Mouse (Mus musculus): ENCODE measurements around the gene Gm3591. TPM values are rescaled to one million over a fixed set of nuclear protein-coding genes. Genes with fewer than 3 reads are reported as not detected.
"Not testable (repeated sequence)": the region's sequence is repeated elsewhere in the genome, so short reads cannot be mapped to it uniquely, and the experiment has no call there.

Gene Gm3591
- polyA plus RNA-seq (2014; fragmentation: Nextera tagmentation; extraction: Ambion mirVana), result 0.39 and 0.95 TPM in 2 replicates

DNA sequence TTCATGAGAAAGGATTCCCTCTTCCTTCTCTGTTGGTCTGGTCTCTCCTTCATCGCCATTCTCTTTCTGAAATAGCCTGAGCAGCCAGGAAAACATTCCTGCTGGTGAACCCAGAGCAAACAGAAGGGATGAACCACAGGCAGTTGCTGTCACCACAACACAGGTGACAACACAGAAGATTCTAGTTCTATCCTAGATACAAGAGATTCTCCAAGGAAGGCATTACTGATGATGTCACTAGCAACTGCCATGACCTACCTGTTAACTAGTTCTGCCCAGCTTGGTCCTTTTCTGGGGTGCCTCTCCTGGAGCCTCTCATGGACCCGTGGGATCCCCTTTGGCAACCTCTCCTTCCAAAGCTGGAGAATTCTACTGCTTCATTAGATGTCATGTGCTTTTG, at the start of gene Gm3591:
Gm3591 (minus strand) TSS at position 101 of the 400 bp plus-strand sequence.
- ATAC-seq (replicated peaks; ENCODE audit: low FRiP score, low TSS enrichment, low read depth); H3K27ac ChIP-seq (ENCODE audit: low read depth); H3K27me3 ChIP-seq (replicated peaks; ENCODE audit: control insufficient read depth, insufficient read depth, low read length); H3K9me3 ChIP-seq (ENCODE audit: control insufficient read depth, low read length); H3K9ac ChIP-seq (ENCODE audit: low read length); DNase-seq (ENCODE audit: low spot score); H3K4me1 ChIP-seq (replicated peaks; ENCODE audit: control insufficient read depth, insufficient read depth, low read length); H3K4me2 ChIP-seq (ENCODE audit: low read length); H3K36me3 ChIP-seq (ENCODE audit: control insufficient read depth, insufficient read depth, low read length); H3K4me3 ChIP-seq (ENCODE audit: low read depth, low read length): not testable (repeated sequence)
- no CpG with 5 or more reads among the region's 2 CpGs for WGBS

GRCm38 (mm10) chr14:6444511-6444910, 32.2 kb upstream of the Gm3591 start, which contains the start of gene Gm3594:
Gene Gm3594 (minus strand): TSS chr14:6444611.
- WGBS, result no CpG with 5 or more reads among the region's 4 CpGs
- H3K4me2 ChIP-seq (ENCODE audit: low read length); H3K9me3 ChIP-seq (ENCODE audit: control insufficient read depth, low read length); H3K4me1 ChIP-seq (replicated peaks; ENCODE audit: control insufficient read depth, insufficient read depth, low read length); H3K27me3 ChIP-seq (replicated peaks; ENCODE audit: control insufficient read depth, insufficient read depth, low read length); H3K27ac ChIP-seq (ENCODE audit: low read depth); DNase-seq (ENCODE audit: low spot score); ATAC-seq (replicated peaks; ENCODE audit: low FRiP score, low TSS enrichment, low read depth); H3K4me3 ChIP-seq (ENCODE audit: low read depth, low read length); H3K9ac ChIP-seq (ENCODE audit: low read length); H3K36me3 ChIP-seq (ENCODE audit: control insufficient read depth, insufficient read depth, low read length): not testable (repeated sequence)

- H3K9ac ChIP-seq (ENCODE audit: low read length); ATAC-seq (replicated peaks; ENCODE audit: low FRiP score, low TSS enrichment, low read depth); H3K27me3 ChIP-seq (replicated peaks; ENCODE audit: control insufficient read depth, insufficient read depth, low read length); H3K4me3 ChIP-seq (ENCODE audit: low read depth, low read length); H3K36me3 ChIP-seq (ENCODE audit: control insufficient read depth, insufficient read depth, low read length); H3K4me1 ChIP-seq (replicated peaks; ENCODE audit: control insufficient read depth, insufficient read depth, low read length); H3K9me3 ChIP-seq (ENCODE audit: control insufficient read depth, low read length); H3K27ac ChIP-seq (ENCODE audit: low read depth); H3K4me2 ChIP-seq (ENCODE audit: low read length); DNase-seq (ENCODE audit: low spot score): not testable (repeated sequence)
- WGBS, result 90% methylated on average over 2 of the region's 4 CpGs
Measured at GRCm38 (mm10) chr14:6440774-6441173, 28.5 kb upstream of the Gm3591 start.

DNA sequence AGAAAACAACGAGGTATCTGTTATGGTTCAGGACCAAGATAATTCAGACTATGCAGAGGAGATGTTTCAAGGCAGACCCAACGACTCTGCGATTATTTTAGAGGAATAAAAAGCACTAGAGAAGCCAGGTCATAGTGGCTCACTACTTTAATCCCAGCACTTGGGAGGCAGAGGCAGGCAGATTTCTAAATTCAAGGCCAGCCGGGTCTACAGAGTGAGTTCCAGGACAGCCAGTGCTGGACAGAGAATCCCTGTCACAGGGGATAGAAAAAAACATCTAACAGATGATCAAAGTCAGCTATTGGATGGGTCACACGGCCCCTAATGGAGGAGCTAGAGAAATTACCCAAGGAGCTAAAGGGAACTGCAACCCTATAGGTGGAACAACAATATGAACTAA, 27.9 kb upstream of the Gm3591 start:
- not testable (repeated sequence) for H3K4me3 ChIP-seq (ENCODE audit: low read depth, low read length); DNase-seq (ENCODE audit: low spot score); H3K4me1 ChIP-seq (replicated peaks; ENCODE audit: control insufficient read depth, insufficient read depth, low read length); H3K4me2 ChIP-seq (ENCODE audit: low read length); H3K27ac ChIP-seq (ENCODE audit: low read depth); ATAC-seq (replicated peaks; ENCODE audit: low FRiP score, low TSS enrichment, low read depth); H3K36me3 ChIP-seq (ENCODE audit: control insufficient read depth, insufficient read depth, low read length); H3K9ac ChIP-seq (ENCODE audit: low read length); H3K27me3 ChIP-seq (replicated peaks; ENCODE audit: control insufficient read depth, insufficient read depth, low read length); H3K9me3 ChIP-seq (ENCODE audit: control insufficient read depth, low read length)
- WGBS, result 75% methylated on average over 1 of the region's 5 CpGs

GRCm38 (mm10) chr14:6426766-6427165, 14.5 kb upstream of the Gm3591 start:
- not testable (repeated sequence) for DNase-seq (ENCODE audit: low spot score); H3K4me2 ChIP-seq (ENCODE audit: low read length)
- 15% methylated on average over 9 of the region's 42 CpGs for WGBS

DNA sequence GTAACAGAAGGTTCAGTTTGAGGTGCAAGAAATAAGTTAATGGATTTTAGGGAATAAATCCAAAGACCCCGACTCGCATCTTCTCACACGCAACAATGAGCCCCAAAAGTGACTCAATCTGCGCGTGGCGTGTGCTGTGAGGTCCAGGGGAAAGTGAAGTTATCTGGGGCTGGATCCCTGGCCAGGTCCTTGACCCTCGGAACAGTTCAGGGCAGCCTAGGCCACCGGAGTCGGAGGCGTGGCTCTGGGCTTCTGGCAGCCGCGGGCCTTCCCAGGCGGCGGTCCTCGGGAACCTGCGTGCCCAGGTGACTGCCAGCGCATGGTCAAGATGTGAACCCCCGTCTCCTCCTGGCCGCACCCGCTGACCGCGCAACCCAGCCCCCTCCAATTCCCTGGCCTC, 14.1 kb upstream of the Gm3591 start:
- not testable (repeated sequence) for ATAC-seq (replicated peaks; ENCODE audit: low FRiP score, low TSS enrichment, low read depth); H3K4me2 ChIP-seq (ENCODE audit: low read length); H3K27ac ChIP-seq (ENCODE audit: low read depth); H3K36me3 ChIP-seq (ENCODE audit: control insufficient read depth, insufficient read depth, low read length); H3K27me3 ChIP-seq (replicated peaks; ENCODE audit: control insufficient read depth, insufficient read depth, low read length); H3K4me1 ChIP-seq (replicated peaks; ENCODE audit: control insufficient read depth, insufficient read depth, low read length); H3K9me3 ChIP-seq (ENCODE audit: control insufficient read depth, low read length); H3K9ac ChIP-seq (ENCODE audit: low read length)
- WGBS, result 14% methylated on average over 18 of the region's 22 CpGs
- H3K4me3 ChIP-seq (ENCODE audit: low read depth, low read length), result 0 out of 2 replicates have a peak overlapping the region, but pooled peaks have one; percentile 15
- peak; percentile 12 for DNase-seq (ENCODE audit: low spot score)

More at GRCm38 (mm10) chr14:6426766-6427165, 14.5 kb upstream of the Gm3591 start:
- not testable (repeated sequence) for H3K4me1 ChIP-seq (replicated peaks; ENCODE audit: control insufficient read depth, insufficient read depth, low read length); H3K36me3 ChIP-seq (ENCODE audit: control insufficient read depth, insufficient read depth, low read length); H3K27me3 ChIP-seq (replicated peaks; ENCODE audit: control insufficient read depth, insufficient read depth, low read length); ATAC-seq (replicated peaks; ENCODE audit: low FRiP score, low TSS enrichment, low read depth); H3K9ac ChIP-seq (ENCODE audit: low read length); H3K27ac ChIP-seq (ENCODE audit: low read depth); H3K9me3 ChIP-seq (ENCODE audit: control insufficient read depth, low read length); H3K4me3 ChIP-seq (ENCODE audit: low read depth, low read length)

GRCm38 (mm10) chr14:6390219-6390618, 22.1 kb downstream of the Gm3591 start, which contains the start of gene Gm16440:
Gene Gm16440 (minus strand): TSS chr14:6390319.
- H3K36me3 ChIP-seq (ENCODE audit: control insufficient read depth, insufficient read depth, low read length); H3K9me3 ChIP-seq (ENCODE audit: control insufficient read depth, low read length); H3K27ac ChIP-seq (ENCODE audit: low read depth); H3K4me1 ChIP-seq (replicated peaks; ENCODE audit: control insufficient read depth, insufficient read depth, low read length); DNase-seq (ENCODE audit: low spot score); ATAC-seq (replicated peaks; ENCODE audit: low FRiP score, low TSS enrichment, low read depth); H3K4me3 ChIP-seq (ENCODE audit: low read depth, low read length); H3K27me3 ChIP-seq (replicated peaks; ENCODE audit: control insufficient read depth, insufficient read depth, low read length); H3K9ac ChIP-seq (ENCODE audit: low read length); H3K4me2 ChIP-seq (ENCODE audit: low read length): not testable (repeated sequence)
- WGBS, result 81% methylated on average over 2 of the region's 4 CpGs

Other genes starting within 250 kb of the Gm3591 start
- gene Gm21560, start 193.2 kb downstream of the Gm3591 start, polyA plus RNA-seq (2014; fragmentation: Nextera tagmentation; extraction: Ambion mirVana), result not detected in 2 replicates
- gene Gm3411, start 125.2 kb downstream of the Gm3591 start, polyA plus RNA-seq (2014; fragmentation: Nextera tagmentation; extraction: Ambion mirVana), result 2.1 and 2.4 TPM in 2 replicates
- not detected in 2 replicates for gene Gm21103, start 107.6 kb downstream of the Gm3591 start, polyA plus RNA-seq (2014; fragmentation: Nextera tagmentation; extraction: Ambion mirVana)
- not detected in 2 replicates for gene Gm3618, start 68.8 kb downstream of the Gm3591 start, polyA plus RNA-seq (2014; fragmentation: Nextera tagmentation; extraction: Ambion mirVana)
- not detected in 2 replicates for gene Gm16440, start 22.2 kb downstream of the Gm3591 start, polyA plus RNA-seq (2014; fragmentation: Nextera tagmentation; extraction: Ambion mirVana)
- gene Gm3594, start 32.1 kb upstream of the Gm3591 start, polyA plus RNA-seq (2014; fragmentation: Nextera tagmentation; extraction: Ambion mirVana), result not detected in 2 replicates
- not detected in 2 replicates for gene Gm8356, start 124.8 kb upstream of the Gm3591 start, polyA plus RNA-seq (2014; fragmentation: Nextera tagmentation; extraction: Ambion mirVana)
- gene Gm3629, start 178.1 kb upstream of the Gm3591 start, polyA plus RNA-seq (2014; fragmentation: Nextera tagmentation; extraction: Ambion mirVana), result 0.91 TPM in 1 of 2 replicates, not detected in the other
- not detected in 2 replicates for gene Gm3460, start 209.9 kb upstream of the Gm3591 start, polyA plus RNA-seq (2014; fragmentation: Nextera tagmentation; extraction: Ambion mirVana)